Mouse (Mus musculus): ENCODE results near the gene Neurog1. TPM values are rescaled to one million over a fixed set of nuclear protein-coding genes. Genes with fewer than 3 reads are reported as not detected.

Gene Neurog1
- polyA plus RNA-seq, 1 experiment from 2014 or later: not detected

- no peak for ATAC-seq (ENCODE audit: low read depth)
- Histone ChIP-seq H3K9ac (ENCODE audit: low read length) (no peak overlapping the region), H3K4me2 (ENCODE audit: low read depth, low read length) (no peak overlapping the region), H3K4me3 (ENCODE audit: low read length) (no peak overlapping the region), H3K9me3 (ENCODE audit: control insufficient read depth, low read length) (peaks cover 4% of the 10 kb centered on the region; the same call in 1 of the 2 replicates), H3K36me3 (ENCODE audit: control insufficient read depth, insufficient read depth, low read length) (no peaks in the 10 kb centered on the region), H3K4me1 (replicated peaks; ENCODE audit: control insufficient read depth, insufficient read depth, low read length) (no peaks in the 10 kb centered on the region), H3K27me3 (ENCODE audit: control insufficient read depth, insufficient read depth, low read depth, low read length) (peaks cover 1% of the 10 kb centered on the region; the same call in 1 of the 2 replicates), H3K27ac (ENCODE audit: low read length) (no peak overlapping the region)
- 73% methylated on average over 9 of the region's 9 CpGs for WGBS
Measured at GRCm38 (mm10) chr13:56287091-56287490, 35.1 kb upstream of the Neurog1 start.

GRCm38 (mm10) chr13:56283321-56283720 is 31.4 kb upstream of the Neurog1 start:
- no peak overlapping the region for H3K27ac ChIP-seq (ENCODE audit: low read length)
- no peak overlapping the region for H3K4me2 ChIP-seq (ENCODE audit: low read depth, low read length)
- no peaks in the 10 kb centered on the region for H3K4me1 ChIP-seq (replicated peaks; ENCODE audit: control insufficient read depth, insufficient read depth, low read length)
- no peak overlapping the region for H3K9ac ChIP-seq (ENCODE audit: low read length)
- H3K9me3 ChIP-seq (ENCODE audit: control insufficient read depth, low read length): no peaks in the 10 kb centered on the region
- H3K27me3 ChIP-seq (ENCODE audit: control insufficient read depth, insufficient read depth, low read depth, low read length): no peaks in the 10 kb centered on the region
- no peak overlapping the region for H3K4me3 ChIP-seq (ENCODE audit: low read length)
- 85% methylated on average over 13 of the region's 13 CpGs for WGBS
- H3K36me3 ChIP-seq (ENCODE audit: control insufficient read depth, insufficient read depth, low read length): no peaks in the 10 kb centered on the region
- ATAC-seq (ENCODE audit: low read depth): no peak

GRCm38 (mm10) chr13:56280356-56280755 is 28.4 kb upstream of the Neurog1 start:
- Histone ChIP-seq H3K4me1 (replicated peaks; ENCODE audit: control insufficient read depth, insufficient read depth, low read length) (no peaks in the 10 kb centered on the region), H3K4me2 (ENCODE audit: low read depth, low read length) (no peak overlapping the region), H3K4me3 (ENCODE audit: low read length) (no peak overlapping the region), H3K27me3 (ENCODE audit: control insufficient read depth, insufficient read depth, low read depth, low read length) (no peaks in the 10 kb centered on the region), H3K9me3 (ENCODE audit: control insufficient read depth, low read length) (no peaks in the 10 kb centered on the region), H3K9ac (ENCODE audit: low read length) (no peak overlapping the region), H3K27ac (ENCODE audit: low read length) (no peak overlapping the region), H3K36me3 (ENCODE audit: control insufficient read depth, insufficient read depth, low read length) (no peaks in the 10 kb centered on the region)
- WGBS: 76% methylated on average over 6 of the region's 6 CpGs
- no peak for ATAC-seq (ENCODE audit: low read depth)

GRCm38 (mm10) chr13:56279439-56279838 is 27.5 kb upstream of the Neurog1 start:
- no peak overlapping the region for H3K4me2 ChIP-seq (ENCODE audit: low read depth, low read length)
- no peaks in the 10 kb centered on the region for H3K27me3 ChIP-seq (ENCODE audit: control insufficient read depth, insufficient read depth, low read depth, low read length)
- peak; percentile 90 for ATAC-seq (ENCODE audit: low read depth)
- H3K9me3 ChIP-seq (ENCODE audit: control insufficient read depth, low read length): no peaks in the 10 kb centered on the region
- H3K9ac ChIP-seq (ENCODE audit: low read length): no peak overlapping the region
- no peak overlapping the region for H3K27ac ChIP-seq (ENCODE audit: low read length)
- H3K36me3 ChIP-seq (ENCODE audit: control insufficient read depth, insufficient read depth, low read length): no peaks in the 10 kb centered on the region
- no peaks in the 10 kb centered on the region for H3K4me1 ChIP-seq (replicated peaks; ENCODE audit: control insufficient read depth, insufficient read depth, low read length)
- no peak overlapping the region for H3K4me3 ChIP-seq (ENCODE audit: low read length)
- WGBS: 15% methylated on average over 8 of the region's 8 CpGs

GRCm38 (mm10) chr13:56275171-56275570 is 23.2 kb upstream of the Neurog1 start:
- Histone ChIP-seq H3K9ac (ENCODE audit: low read length) (no peak overlapping the region), H3K27me3 (ENCODE audit: control insufficient read depth, insufficient read depth, low read depth, low read length) (no peaks in the 10 kb centered on the region), H3K4me1 (replicated peaks; ENCODE audit: control insufficient read depth, insufficient read depth, low read length) (no peaks in the 10 kb centered on the region), H3K36me3 (ENCODE audit: control insufficient read depth, insufficient read depth, low read length) (no peaks in the 10 kb centered on the region), H3K4me3 (ENCODE audit: low read length) (no peak overlapping the region), H3K4me2 (ENCODE audit: low read depth, low read length) (no peak overlapping the region), H3K9me3 (ENCODE audit: control insufficient read depth, low read length) (peaks cover 6% of the 10 kb centered on the region), H3K27ac (ENCODE audit: low read length) (no peak overlapping the region)
- 47% methylated on average over 2 of the region's 2 CpGs for WGBS
- no peak for ATAC-seq (ENCODE audit: low read depth)

- Histone ChIP-seq H3K4me1 (replicated peaks; ENCODE audit: control insufficient read depth, insufficient read depth, low read length) (no peaks in the 10 kb centered on the region), H3K4me2 (ENCODE audit: low read depth, low read length) (no peak overlapping the region), H3K27ac (ENCODE audit: low read length) (no peak overlapping the region), H3K9ac (ENCODE audit: low read length) (no peak overlapping the region), H3K4me3 (ENCODE audit: low read length) (no peak overlapping the region), H3K27me3 (ENCODE audit: control insufficient read depth, insufficient read depth, low read depth, low read length) (no peaks in the 10 kb centered on the region), H3K9me3 (ENCODE audit: control insufficient read depth, low read length) (peaks cover 6% of the 10 kb centered on the region), H3K36me3 (ENCODE audit: control insufficient read depth, insufficient read depth, low read length) (no peaks in the 10 kb centered on the region)
- 46% methylated on average over 13 of the region's 13 CpGs for WGBS
- no peak for ATAC-seq (ENCODE audit: low read depth)
Measured at GRCm38 (mm10) chr13:56270124-56270523, 18.2 kb upstream of the Neurog1 start.

GRCm38 (mm10) chr13:56267396-56267795 is 15.4 kb upstream of the Neurog1 start:
- no peak overlapping the region for H3K27ac ChIP-seq (ENCODE audit: low read length)
- H3K9me3 ChIP-seq (ENCODE audit: control insufficient read depth, low read length): peaks cover 6% of the 10 kb centered on the region
- no peaks in the 10 kb centered on the region for H3K4me1 ChIP-seq (replicated peaks; ENCODE audit: control insufficient read depth, insufficient read depth, low read length)
- no peak overlapping the region for H3K4me3 ChIP-seq (ENCODE audit: low read length)
- ATAC-seq (ENCODE audit: low read depth): no peak
- no peaks in the 10 kb centered on the region for H3K36me3 ChIP-seq (ENCODE audit: control insufficient read depth, insufficient read depth, low read length)
- H3K4me2 ChIP-seq (ENCODE audit: low read depth, low read length): no peak overlapping the region
- H3K27me3 ChIP-seq (ENCODE audit: control insufficient read depth, insufficient read depth, low read depth, low read length): peaks cover under 1% of the 10 kb centered on the region; the same call in 1 of the 2 replicates
- H3K9ac ChIP-seq (ENCODE audit: low read length): no peak overlapping the region
- WGBS: 74% methylated on average over 4 of the region's 4 CpGs

- Histone ChIP-seq H3K9me3 (ENCODE audit: control insufficient read depth, low read length) (peaks cover 1% of the 10 kb centered on the region), H3K4me3 (ENCODE audit: low read length) (no peak overlapping the region), H3K4me2 (ENCODE audit: low read depth, low read length) (no peak overlapping the region), H3K27me3 (ENCODE audit: control insufficient read depth, insufficient read depth, low read depth, low read length) (peaks cover 9% of the 10 kb centered on the region; the same call in 1 of the 2 replicates), H3K4me1 (replicated peaks; ENCODE audit: control insufficient read depth, insufficient read depth, low read length) (no peaks in the 10 kb centered on the region), H3K36me3 (ENCODE audit: control insufficient read depth, insufficient read depth, low read length) (no peaks in the 10 kb centered on the region), H3K9ac (ENCODE audit: low read length) (no peak overlapping the region), H3K27ac (ENCODE audit: low read length) (no peak overlapping the region)
- ATAC-seq (ENCODE audit: low read depth): no peak
- 28% methylated on average over 8 of the region's 8 CpGs for WGBS
Measured at GRCm38 (mm10) chr13:56266435-56266834, 14.5 kb upstream of the Neurog1 start.

GRCm38 (mm10) chr13:56265661-56266060 is 13.7 kb upstream of the Neurog1 start:
- no peaks in the 10 kb centered on the region for H3K36me3 ChIP-seq (ENCODE audit: control insufficient read depth, insufficient read depth, low read length)
- H3K27me3 ChIP-seq (ENCODE audit: control insufficient read depth, insufficient read depth, low read depth, low read length): peaks cover 15% of the 10 kb centered on the region
- ATAC-seq (ENCODE audit: low read depth): no peak
- no peak overlapping the region for H3K27ac ChIP-seq (ENCODE audit: low read length)
- no peak overlapping the region for H3K9ac ChIP-seq (ENCODE audit: low read length)
- 47% methylated on average over 5 of the region's 5 CpGs for WGBS
- H3K9me3 ChIP-seq (ENCODE audit: control insufficient read depth, low read length): no peaks in the 10 kb centered on the region
- H3K4me3 ChIP-seq (ENCODE audit: low read length): no peak overlapping the region
- no peak overlapping the region for H3K4me2 ChIP-seq (ENCODE audit: low read depth, low read length)
- no peaks in the 10 kb centered on the region for H3K4me1 ChIP-seq (replicated peaks; ENCODE audit: control insufficient read depth, insufficient read depth, low read length)

- ATAC-seq (ENCODE audit: low read depth): no peak
- Histone ChIP-seq H3K9ac (ENCODE audit: low read length) (no peak overlapping the region), H3K4me2 (ENCODE audit: low read depth, low read length) (no peak overlapping the region), H3K9me3 (ENCODE audit: control insufficient read depth, low read length) (no peaks in the 10 kb centered on the region), H3K4me1 (replicated peaks; ENCODE audit: control insufficient read depth, insufficient read depth, low read length) (peaks cover 4% of the 10 kb centered on the region), H3K36me3 (ENCODE audit: control insufficient read depth, insufficient read depth, low read length) (no peaks in the 10 kb centered on the region), H3K27ac (ENCODE audit: low read length) (no peak overlapping the region), H3K27me3 (ENCODE audit: control insufficient read depth, insufficient read depth, low read depth, low read length) (peaks cover 48% of the 10 kb centered on the region), H3K4me3 (ENCODE audit: low read length) (no peak overlapping the region)
- WGBS: 41% methylated on average over 4 of the region's 4 CpGs
Measured at GRCm38 (mm10) chr13:56262269-56262668, 10.3 kb upstream of the Neurog1 start.
